Mouse (Mus musculus): ENCODE data around the gene Rbm39. TPM values are rescaled to one million over a fixed set of nuclear protein-coding genes. Genes with fewer than 3 reads are reported as not detected.
A peak's percentile ranks its signal among the peaks of the same experiment; 100 is the strongest.

Gene Rbm39
- 472 and 516 TPM in 2 replicates for polyA plus RNA-seq (2012; ENCODE audit: insufficient read depth, insufficient read length, missing spikeins)

- peak within 1 kb of the TSS; percentile 99 for H3K4me3 ChIP-seq (ENCODE audit: insufficient read depth, low read length)
- H3K4me1 ChIP-seq (ENCODE audit: control insufficient read depth, insufficient read depth, low read length) = peaks cover 20% of the 10 kb centered on the region
- peak within 1 kb of the TSS; percentile 97 for H3K27ac ChIP-seq (ENCODE audit: insufficient read depth, low read depth, low read length)
- peak; percentile 58; the same call in 1 of the 2 replicates for TF ChIP-seq POLR2A (IDR thresholded peaks at IDR 0.05; ENCODE audit: borderline replicate concordance, low read depth, low read length)
- no peak for TF ChIP-seq CTCF (IDR thresholded peaks at IDR 0.05; ENCODE audit: low read depth, low read length)
These were observed at the start of gene Rbm39 for GRCm38 (mm10) chr2:156180094-156180821. TSS of gene Rbm39 (minus strand) at chr2:156180238.

GRCm38 (mm10) chr2:156229171-156229570, 49.1 kb upstream of the Rbm39 start:
- TF ChIP-seq POLR2A (IDR thresholded peaks at IDR 0.05; ENCODE audit: borderline replicate concordance, low read depth, low read length) (no peak), CTCF (IDR thresholded peaks at IDR 0.05; ENCODE audit: low read depth, low read length) (no peak)
- H3K27ac ChIP-seq (ENCODE audit: insufficient read depth, low read depth, low read length) = no peak overlapping the region
- H3K4me1 ChIP-seq (ENCODE audit: control insufficient read depth, insufficient read depth, low read length) = peaks cover 7% of the 10 kb centered on the region
- H3K4me3 ChIP-seq (ENCODE audit: insufficient read depth, low read length) = no peak overlapping the region

GRCm38 (mm10) chr2:156227689-156228088, 47.7 kb upstream of the Rbm39 start:
- no peaks in the 10 kb centered on the region for H3K4me1 ChIP-seq (ENCODE audit: control insufficient read depth, insufficient read depth, low read length)

GRCm38 (mm10) chr2:156224043-156224442, 44.0 kb upstream of the Rbm39 start:
- no peak overlapping the region for H3K4me3 ChIP-seq (ENCODE audit: insufficient read depth, low read length)
- no peak overlapping the region for H3K27ac ChIP-seq (ENCODE audit: insufficient read depth, low read depth, low read length)
- no peak for TF ChIP-seq CTCF (IDR thresholded peaks at IDR 0.05; ENCODE audit: low read depth, low read length)
- TF ChIP-seq POLR2A (IDR thresholded peaks at IDR 0.05; ENCODE audit: borderline replicate concordance, low read depth, low read length) = no peak
- H3K4me1 ChIP-seq (ENCODE audit: control insufficient read depth, insufficient read depth, low read length) = peaks cover 9% of the 10 kb centered on the region

More at GRCm38 (mm10) chr2:156227689-156228088, 47.7 kb upstream of the Rbm39 start:
- TF ChIP-seq CTCF (IDR thresholded peaks at IDR 0.05; ENCODE audit: low read depth, low read length) (no peak), POLR2A (IDR thresholded peaks at IDR 0.05; ENCODE audit: borderline replicate concordance, low read depth, low read length) (no peak)
- no peak overlapping the region for H3K4me3 ChIP-seq (ENCODE audit: insufficient read depth, low read length)
- H3K27ac ChIP-seq (ENCODE audit: insufficient read depth, low read depth, low read length) = no peak overlapping the region

- peaks cover 10% of the 10 kb centered on the region for H3K4me1 ChIP-seq (ENCODE audit: control insufficient read depth, insufficient read depth, low read length)
- TF ChIP-seq POLR2A (IDR thresholded peaks at IDR 0.05; ENCODE audit: borderline replicate concordance, low read depth, low read length) (no peak), CTCF (IDR thresholded peaks at IDR 0.05; ENCODE audit: low read depth, low read length) (no peak)
- no peak overlapping the region for H3K4me3 ChIP-seq (ENCODE audit: insufficient read depth, low read length)
- H3K27ac ChIP-seq (ENCODE audit: insufficient read depth, low read depth, low read length) = no peak overlapping the region
These were observed 42.1 kb upstream of the Rbm39 start for GRCm38 (mm10) chr2:156222100-156222499.

GRCm38 (mm10) chr2:156217786-156218185, 37.7 kb upstream of the Rbm39 start:
- H3K4me3 ChIP-seq (ENCODE audit: insufficient read depth, low read length) = no peak overlapping the region
- no peak for TF ChIP-seq POLR2A (IDR thresholded peaks at IDR 0.05; ENCODE audit: borderline replicate concordance, low read depth, low read length)
- no peak for TF ChIP-seq CTCF (IDR thresholded peaks at IDR 0.05; ENCODE audit: low read depth, low read length)
- peaks cover 12% of the 10 kb centered on the region for H3K4me1 ChIP-seq (ENCODE audit: control insufficient read depth, insufficient read depth, low read length)
- H3K27ac ChIP-seq (ENCODE audit: insufficient read depth, low read depth, low read length) = no peak overlapping the region

- no peak overlapping the region for H3K27ac ChIP-seq (ENCODE audit: insufficient read depth, low read depth, low read length)
- TF ChIP-seq CTCF (IDR thresholded peaks at IDR 0.05; ENCODE audit: low read depth, low read length) (no peak), POLR2A (IDR thresholded peaks at IDR 0.05; ENCODE audit: borderline replicate concordance, low read depth, low read length) (no peak)
- H3K4me1 ChIP-seq (ENCODE audit: control insufficient read depth, insufficient read depth, low read length) = peaks cover 39% of the 10 kb centered on the region
- no peak overlapping the region for H3K4me3 ChIP-seq (ENCODE audit: insufficient read depth, low read length)
These were observed 23.9 kb upstream of the Rbm39 start for GRCm38 (mm10) chr2:156203917-156204316.

- peaks cover 39% of the 10 kb centered on the region for H3K4me1 ChIP-seq (ENCODE audit: control insufficient read depth, insufficient read depth, low read length)
- H3K27ac ChIP-seq (ENCODE audit: insufficient read depth, low read depth, low read length) = peak overlapping the region; percentile 65
- H3K4me3 ChIP-seq (ENCODE audit: insufficient read depth, low read length) = no peak overlapping the region
- TF ChIP-seq POLR2A (IDR thresholded peaks at IDR 0.05; ENCODE audit: borderline replicate concordance, low read depth, low read length) = no peak
These were observed 22.9 kb upstream of the Rbm39 start for GRCm38 (mm10) chr2:156202848-156203437.

- H3K27ac ChIP-seq (ENCODE audit: insufficient read depth, low read depth, low read length) = peak overlapping the region; percentile 51
- peaks cover 39% of the 10 kb centered on the region for H3K4me1 ChIP-seq (ENCODE audit: control insufficient read depth, insufficient read depth, low read length)
- TF ChIP-seq CTCF (IDR thresholded peaks at IDR 0.05; ENCODE audit: low read depth, low read length) = no peak
- no peak for TF ChIP-seq POLR2A (IDR thresholded peaks at IDR 0.05; ENCODE audit: borderline replicate concordance, low read depth, low read length)
- no peak overlapping the region for H3K4me3 ChIP-seq (ENCODE audit: insufficient read depth, low read length)
These were observed 21.4 kb upstream of the Rbm39 start for GRCm38 (mm10) chr2:156201486-156201885.

GRCm38 (mm10) chr2:156199944-156200343, 19.9 kb upstream of the Rbm39 start:
- H3K4me3 ChIP-seq (ENCODE audit: insufficient read depth, low read length) = no peak overlapping the region
- peak overlapping the region; percentile 84 for H3K27ac ChIP-seq (ENCODE audit: insufficient read depth, low read depth, low read length)
- no peak for TF ChIP-seq POLR2A (IDR thresholded peaks at IDR 0.05; ENCODE audit: borderline replicate concordance, low read depth, low read length)
- TF ChIP-seq CTCF (IDR thresholded peaks at IDR 0.05; ENCODE audit: low read depth, low read length) = no peak
- H3K4me1 ChIP-seq (ENCODE audit: control insufficient read depth, insufficient read depth, low read length) = peaks cover 45% of the 10 kb centered on the region

Measured in bone marrow macrophage, adult 2 months (primary cell).